Mouse (Mus musculus): ENCODE measurements around the gene Map1s.

Map1s gene

DNA sequence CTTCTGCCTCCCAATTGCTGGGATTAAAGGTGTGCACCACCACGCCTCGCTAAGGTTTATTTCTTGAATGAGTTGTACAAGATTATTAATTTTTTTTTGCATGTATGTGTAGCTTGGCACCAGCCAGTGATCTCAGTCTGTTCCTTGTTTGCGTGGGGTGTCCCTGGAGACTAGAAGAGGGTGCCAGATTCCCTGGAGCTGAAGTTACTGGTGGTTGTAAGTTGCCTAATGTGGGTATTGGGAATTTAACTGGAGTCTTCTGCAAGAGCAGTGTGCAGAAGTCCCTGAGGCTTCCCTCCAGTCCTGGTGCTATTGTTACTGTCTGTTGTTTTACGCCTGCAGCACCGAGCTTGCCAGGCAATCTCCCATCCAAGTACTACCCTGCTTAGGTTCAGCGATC lies 31.5 kb downstream of the Map1s start:
- CTCF ChIA-PET: no interaction called here

DNA sequence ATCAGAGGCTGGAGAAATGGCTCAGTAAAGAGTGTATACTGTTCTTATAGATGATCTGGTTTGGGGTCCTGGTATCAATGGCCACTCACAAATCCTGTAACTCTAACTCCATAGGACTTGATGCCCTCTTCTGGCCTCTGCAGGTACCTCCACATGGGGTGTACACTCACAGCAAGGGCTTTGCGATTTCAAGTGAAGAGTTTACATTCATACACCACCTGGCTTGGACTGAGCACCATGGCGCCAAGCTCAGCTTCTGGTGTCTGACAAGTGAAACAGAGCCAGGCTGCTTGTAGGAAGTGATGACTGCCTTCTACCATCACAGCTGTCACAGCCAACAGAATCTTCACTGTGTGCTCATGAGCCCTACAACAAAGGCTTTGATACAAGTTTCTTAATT lies 35.7 kb downstream of the Map1s start:
- CTCF ChIA-PET: no interaction called here

DNA sequence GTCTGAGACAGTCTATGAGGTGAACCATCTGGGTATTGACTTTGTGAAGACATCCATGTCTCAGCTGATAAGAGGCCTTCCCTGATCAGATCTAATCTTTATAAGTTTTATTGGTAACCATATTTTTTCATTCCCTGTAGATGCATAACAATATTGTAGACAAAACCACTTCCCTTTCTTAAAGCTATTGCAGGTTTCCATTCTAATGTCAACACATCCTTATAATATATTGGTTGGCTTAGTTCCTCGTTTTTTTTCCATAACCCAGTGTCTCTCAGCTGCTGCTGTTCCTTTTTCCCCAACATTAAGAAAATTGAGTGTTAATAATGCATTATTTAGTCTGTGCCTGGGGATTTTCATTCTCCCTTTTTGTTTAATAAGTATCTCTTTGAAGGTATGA lies 37.5 kb downstream of the Map1s start:
- CTCF ChIA-PET: no interaction called here

- CTCF ChIA-PET: no interaction called here
These were observed 44.1 kb downstream of the Map1s start for GRCm38 (mm10) chr8:70949847-70950246.

GRCm38 (mm10) chr8:70960703-70961472 lies 55.2 kb downstream of the Map1s start:
- CTCF ChIA-PET: no interaction called here

GRCm38 (mm10) chr8:70964159-70964558 lies 58.4 kb downstream of the Map1s start:
- CTCF ChIA-PET: no interaction called here

GRCm38 (mm10) chr8:70964861-70965260 lies 59.1 kb downstream of the Map1s start:
- CTCF ChIA-PET: no interaction called here
